Mouse (Mus musculus) urinary bladder, postnatal 25 days (tissue): Measurements from ENCODE around the gene Cpt1c.

Experiments used
- DNase-seq: peaks from one replicate; pipeline ENCODE4 v3.0.0; 2022; ENCODE audit warnings: low spot score

Gene Cpt1c

GRCm38 (mm10) chr7:44918219-44918618 is 56.4 kb downstream of the Cpt1c start:
- DNase-seq: no peak

- DNase-seq: no peak
Observed at GRCm38 (mm10) chr7:44916881-44917280, 57.8 kb downstream of the Cpt1c start.

GRCm38 (mm10) chr7:44916191-44916590 is 58.5 kb downstream of the Cpt1c start:
- DNase-seq: no peak

- DNase-seq: no peak
Observed at GRCm38 (mm10) chr7:44915314-44915713, 59.3 kb downstream of the Cpt1c start.

GRCm38 (mm10) chr7:44914396-44914795 is 60.3 kb downstream of the Cpt1c start:
- DNase-seq: no peak
